Mouse (Mus musculus): ENCODE measurements around the gene Prkaca. TPM values are rescaled to one million over a fixed set of nuclear protein-coding genes. Genes with fewer than 3 reads are reported as not detected.

The Prkaca gene
- total RNA-seq, 2 experiments from 2014 or later, result 279 to 302 TPM

DNA sequence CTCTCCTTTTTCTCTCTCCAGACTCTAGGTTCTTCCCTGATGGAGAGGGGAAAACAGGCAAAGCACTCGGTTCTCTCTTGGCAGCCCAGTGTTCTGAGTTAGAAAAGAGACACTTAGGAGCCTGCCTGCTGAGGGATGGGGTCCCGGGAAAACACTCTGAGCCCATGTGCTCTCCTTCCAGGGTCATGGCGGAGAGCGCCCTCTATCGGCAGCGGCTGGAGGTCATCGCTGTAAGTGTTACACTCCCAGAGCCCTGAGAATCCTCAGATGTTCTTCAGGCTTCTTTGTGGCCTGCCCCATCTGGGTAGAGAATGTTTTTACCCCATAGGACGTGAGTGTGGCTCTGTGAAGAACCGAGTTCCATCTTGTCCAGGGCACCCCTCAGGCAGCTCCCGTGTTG lies 51.4 kb downstream of the Prkaca start:
- peak in 1 of 2 experiments; percentile 64 for DNase-seq (ENCODE audit: low spot score in 2 of 2)

DNA sequence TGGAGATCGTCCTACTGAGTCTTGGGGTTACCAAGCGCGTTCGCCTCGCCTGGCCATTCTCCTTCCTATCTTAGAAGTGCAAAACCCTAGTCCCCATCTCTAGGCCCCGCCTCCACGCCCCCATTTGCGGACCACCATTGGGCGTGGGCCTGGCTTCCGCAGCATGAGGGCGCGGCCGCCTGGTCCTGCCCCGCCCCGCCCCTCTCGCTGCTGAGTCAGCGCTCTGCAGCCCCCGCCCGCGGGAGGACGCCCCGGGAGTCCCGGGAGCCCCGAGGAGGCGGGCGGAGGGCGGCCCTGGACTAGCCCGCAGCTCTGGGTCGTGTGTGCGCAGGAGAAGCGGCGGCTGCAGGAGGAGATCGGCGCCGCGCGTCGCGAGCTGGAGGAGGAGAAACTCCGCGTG lies 53.1 kb downstream of the Prkaca start:
- DNase-seq (ENCODE audit: low spot score in 2 of 2), result peak in 1 of 2 experiments; percentile 59

DNA sequence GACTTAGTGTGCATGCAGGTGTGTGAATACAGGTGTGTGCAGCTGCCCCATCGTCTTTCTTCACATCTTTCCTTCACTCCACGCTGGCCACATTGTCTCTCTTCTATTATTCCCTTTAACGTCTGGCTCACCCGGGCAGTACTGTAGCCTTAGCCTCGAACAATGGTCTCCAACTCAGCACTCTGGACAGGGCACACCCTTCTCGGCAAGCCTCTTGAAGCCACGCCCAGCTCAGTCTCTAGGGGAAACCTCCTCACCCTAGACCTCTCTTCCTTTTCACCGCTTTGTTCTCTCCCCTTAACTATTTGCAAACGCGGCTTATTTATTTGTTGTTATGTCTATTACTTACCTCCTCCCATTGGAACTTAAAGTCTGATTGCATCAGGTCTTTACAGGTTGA lies 54.7 kb downstream of the Prkaca start:
- DNase-seq (ENCODE audit: low spot score in 2 of 2), result no peak

DNA sequence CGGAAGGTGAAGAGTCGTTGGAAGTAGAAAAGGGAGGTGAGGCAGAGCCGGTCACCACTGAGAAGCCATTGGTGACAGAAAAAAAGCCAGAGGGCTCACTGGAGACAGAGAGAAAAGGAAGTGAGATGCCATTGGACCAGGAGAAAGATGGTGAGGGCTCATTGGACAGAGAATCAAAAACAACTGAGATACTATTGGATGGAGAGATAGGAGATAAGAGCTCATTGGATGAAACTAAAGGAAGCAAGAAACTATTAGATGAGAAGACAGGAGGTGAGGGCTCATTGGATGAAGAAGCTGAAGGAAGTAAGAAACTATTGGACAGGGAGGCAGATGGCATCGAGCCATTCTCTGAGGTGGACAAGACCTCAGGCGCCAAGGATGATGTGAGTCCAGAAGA lies 56.5 kb downstream of the Prkaca start:
- DNase-seq (ENCODE audit: low spot score in 2 of 2), result no peak

DNA sequence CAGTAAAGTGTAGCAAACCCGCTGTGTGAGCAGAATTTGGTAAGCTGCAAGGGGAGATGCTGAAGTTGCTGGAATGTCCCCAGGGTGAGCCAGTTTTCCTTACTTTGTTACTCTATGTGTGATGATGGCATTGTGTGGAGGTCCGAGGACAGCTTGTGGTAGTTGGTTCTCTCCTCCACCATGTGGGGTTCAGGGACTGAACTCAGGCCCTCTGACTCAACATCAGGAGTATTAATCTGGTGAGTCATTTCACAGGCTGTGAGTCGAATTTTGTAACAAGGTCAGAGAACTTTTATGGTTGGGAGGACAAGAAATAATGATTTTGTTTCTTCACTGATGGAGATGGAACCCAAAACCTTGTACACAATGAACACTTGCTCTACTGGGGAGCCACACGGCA lies 60.0 kb downstream of the Prkaca start:
- DNase-seq (ENCODE audit: low spot score in 2 of 2), result no peak

DNA sequence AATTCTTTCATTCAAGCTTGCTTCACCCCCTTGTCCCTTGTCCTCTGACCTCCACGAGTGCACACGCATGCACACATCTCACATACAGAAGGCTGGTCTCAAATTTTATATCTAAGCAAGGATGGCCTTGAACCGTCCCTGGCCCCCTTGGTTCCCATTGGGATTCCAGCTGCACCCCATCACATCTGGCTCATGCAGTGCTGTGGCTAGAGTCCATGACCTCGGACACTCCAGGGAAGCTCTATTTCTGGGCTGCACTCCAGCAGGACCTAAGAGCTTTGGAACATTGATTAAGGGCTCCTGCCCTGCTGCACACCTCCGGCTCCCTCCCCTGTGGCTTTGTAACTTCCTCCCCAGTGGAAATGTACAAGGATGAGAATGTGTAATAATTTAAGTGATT lies 65.2 kb downstream of the Prkaca start:
- no peak for DNase-seq (ENCODE audit: low spot score in 2 of 2)

DNA sequence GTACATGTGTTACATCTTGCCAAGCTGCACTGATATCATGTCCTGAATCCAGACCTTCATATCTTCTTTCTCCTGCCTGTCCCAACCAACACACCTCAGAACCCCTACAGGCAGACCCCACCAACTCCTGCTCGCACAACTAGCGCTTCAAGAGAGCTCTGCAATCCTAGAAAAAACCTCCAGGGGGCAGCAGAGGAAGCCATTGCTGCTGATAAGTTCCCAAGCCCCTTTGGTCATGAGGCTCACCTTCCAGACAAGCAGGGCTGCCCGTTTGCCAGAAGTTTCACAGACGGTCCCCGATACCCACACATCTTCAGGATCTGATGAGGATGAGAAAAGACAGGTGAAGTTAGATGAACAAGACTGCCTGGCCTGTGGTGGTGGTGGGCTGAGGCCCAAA lies 66.3 kb downstream of the Prkaca start:
- DNase-seq (ENCODE audit: low spot score in 2 of 2), result peak; percentile 65 to 67

DNA sequence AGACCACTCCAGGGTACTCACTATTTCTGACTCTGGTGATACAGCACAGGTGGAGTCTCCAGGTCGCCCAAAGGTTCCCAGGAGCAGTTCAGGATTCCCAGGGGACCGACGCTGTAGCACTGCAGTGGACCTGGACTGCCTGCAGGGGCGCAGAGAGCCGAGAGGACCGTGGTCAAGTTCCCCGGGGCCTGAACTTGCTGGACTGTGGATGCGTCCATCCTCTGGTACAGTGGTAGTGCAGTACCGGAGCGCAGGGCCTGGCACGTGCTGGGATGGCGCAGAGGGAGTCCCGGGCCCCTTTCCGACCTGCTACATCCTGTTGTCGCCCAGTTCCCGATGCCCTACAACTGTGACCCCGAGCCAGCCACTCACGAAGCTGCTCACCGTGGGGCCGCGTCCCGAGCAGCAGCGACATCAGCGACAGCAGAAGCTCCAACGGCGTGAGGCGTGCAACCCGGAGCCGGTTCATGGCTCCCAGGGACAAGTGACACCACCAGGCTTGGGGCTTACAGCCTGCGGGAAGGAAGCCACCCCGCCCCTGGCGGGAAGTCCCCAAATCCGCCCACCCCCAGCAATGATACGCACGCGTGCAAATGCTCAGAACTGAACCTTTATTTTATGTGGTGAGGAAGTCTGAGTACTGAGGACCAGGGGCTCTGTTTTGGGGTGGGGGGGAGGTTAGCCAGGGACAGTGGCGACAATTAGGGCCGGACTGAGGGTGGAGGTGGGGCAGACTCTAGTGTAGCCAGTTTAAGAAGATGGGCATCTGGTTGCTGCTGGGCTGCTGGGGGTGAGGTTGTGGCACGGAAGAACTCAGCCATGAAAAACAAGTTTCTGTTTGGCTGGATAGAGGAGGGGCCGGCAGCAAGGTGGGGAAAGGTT lies 69.5 kb downstream of the Prkaca start, which contains the start of gene Il27ra:
Gene Il27ra, minus strand, starts transcription at position 524 of the 882 bp plus-strand sequence.
- peak; percentile 52 to 67 for DNase-seq (ENCODE audit: low spot score in 2 of 2)

DNA sequence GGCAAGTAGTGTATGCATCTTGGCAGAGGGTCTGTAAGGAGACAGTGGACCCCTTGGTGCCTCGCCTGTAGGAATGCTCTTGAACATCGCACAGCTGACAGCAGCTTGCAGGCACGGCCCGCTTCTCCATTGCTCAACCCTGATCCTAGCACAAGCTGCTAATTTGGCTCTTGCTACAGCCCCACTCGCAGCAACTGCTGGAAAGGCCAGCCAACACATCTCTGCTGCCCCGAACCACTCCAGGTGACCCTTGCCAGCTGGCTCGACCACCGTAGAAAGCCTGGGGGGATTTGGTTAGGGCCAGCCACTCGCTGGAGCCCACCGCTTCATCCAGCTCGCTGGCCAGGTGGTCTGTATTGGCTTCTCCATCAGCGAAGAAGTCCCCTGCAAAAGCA lies 70.2 kb downstream of the Prkaca start:
- no peak for DNase-seq (ENCODE audit: low spot score in 2 of 2)

DNA sequence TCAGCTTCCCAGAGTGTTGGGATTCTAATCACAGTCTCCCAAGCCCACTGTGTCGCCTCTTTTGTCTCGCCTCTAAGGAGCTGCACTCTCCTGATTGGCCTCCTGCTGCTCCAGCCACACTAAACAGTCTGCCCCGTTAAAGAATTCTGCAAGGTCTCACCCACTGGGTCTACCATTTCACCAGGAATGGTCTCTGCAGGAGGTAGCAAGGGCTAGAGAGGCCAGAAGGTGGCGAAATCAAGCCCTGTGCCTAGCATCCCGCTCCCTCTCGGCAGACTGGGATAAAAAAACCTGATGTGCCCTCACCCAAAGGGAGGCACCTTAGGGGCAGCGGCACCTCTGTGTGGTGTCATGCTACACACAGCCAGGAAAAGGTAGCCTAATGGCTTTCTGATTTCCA lies 71.3 kb downstream of the Prkaca start:
- no peak for DNase-seq (ENCODE audit: low spot score in 2 of 2)

DNA sequence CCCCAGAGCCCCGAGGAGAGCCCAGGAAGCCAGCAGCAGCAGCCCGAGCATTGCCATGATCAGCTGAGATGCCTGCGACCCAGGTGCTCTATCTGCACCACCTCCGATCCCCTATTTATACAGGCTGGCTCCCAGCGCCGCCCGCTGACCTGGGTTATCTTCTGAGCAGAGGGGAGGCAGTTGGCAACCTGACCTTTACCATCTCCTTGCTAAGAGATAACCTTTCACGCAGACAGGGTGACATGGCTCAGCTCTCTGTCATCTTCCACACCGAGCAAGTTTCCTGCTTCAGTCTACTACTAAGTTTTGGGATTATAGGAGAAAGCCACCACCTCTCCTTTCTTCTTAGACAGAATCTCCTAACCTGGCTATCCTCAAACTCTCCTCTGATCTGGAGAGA lies 72.1 kb downstream of the Prkaca start, which contains the start of gene Rln3:
Gene Rln3, minus strand, starts transcription at position 101 of the 400 bp plus-strand sequence.
- DNase-seq (ENCODE audit: low spot score in 2 of 2), result no peak

Small RNA genes lying within 50 kb of the gene (microRNA-seq; reads per million reads assigned to microRNA genes)
- gene Gm44330 (ENCODE audit: borderline number of aligned reads in 2 of 2), result 0 reads per million in 2 experiments
- 0 reads per million in 2 experiments for gene Gm44450 (ENCODE audit: borderline number of aligned reads in 2 of 2)
- 0.95 to 1.2 reads per million in 2 experiments for gene Mir1199 (ENCODE audit: borderline number of aligned reads in 2 of 2)
- 4.3 to 13.5 reads per million in 2 experiments for gene Mir8111 (ENCODE audit: borderline number of aligned reads in 2 of 2)

Other genes starting within 250 kb of the Prkaca start
- 10 to 100 TPM; 23.4 to 35.3 TPM for gene Adgre5, start 231.7 kb upstream of the Prkaca start, total RNA-seq (2021)
- 10 to 100 TPM; 39.6 to 76.0 TPM for gene Adgrl1, start 72.9 kb upstream of the Prkaca start, total RNA-seq (2021)
- gene Gm10644, start 17.8 kb upstream of the Prkaca start, total RNA-seq (2021), result 1 to 10 TPM; 1.2 to 1.7 TPM
- gene Asf1b, start 17.5 kb upstream of the Prkaca start, total RNA-seq (2021), result 1 to 10 TPM; 1.7 to 2.8 TPM
- 10 to 100 TPM; 28.2 to 30.3 TPM for gene Samd1, start 24.7 kb downstream of the Prkaca start, total RNA-seq (2021)
- gene 1700067K01Rik, start 28.5 kb downstream of the Prkaca start, total RNA-seq (2021), result under 1 TPM; 0.54 to 0.96 TPM
- gene 2210011C24Rik, start 39.2 kb downstream of the Prkaca start, total RNA-seq (2021), result not detected
- under 1 TPM; 0.33 to 0.38 TPM for gene Palm3, start 48.5 kb downstream of the Prkaca start, total RNA-seq (2021)
- gene Il27ra, start 69.6 kb downstream of the Prkaca start, total RNA-seq (2021), result 1 to 10 TPM; 1.7 to 1.9 TPM
- not detected for gene Rln3, start 72.0 kb downstream of the Prkaca start, total RNA-seq (2021)
- 1 to 10 TPM; 2.5 to 2.6 TPM for gene Gm10643, start 92.1 kb downstream of the Prkaca start, total RNA-seq (2021)
- 10 to 100 TPM; 17.1 to 20.3 TPM for gene Rfx1, start 93.8 kb downstream of the Prkaca start, total RNA-seq (2021)
- 10 to 100 TPM; 13.2 to 16.1 TPM for gene Dcaf15, start 131.8 kb downstream of the Prkaca start, total RNA-seq (2021)
- gene Podnl1, start 153.0 kb downstream of the Prkaca start, total RNA-seq (2021), result under 1 TPM; 0.33 to 0.35 TPM
- gene Cc2d1a, start 174.9 kb downstream of the Prkaca start, total RNA-seq (2021), result 10 to 100 TPM; 26.5 to 30.5 TPM
- under 1 TPM in 1 of 2 experiments, not detected in 1; 0.38 TPM for gene 4930432K21Rik, start 175.0 kb downstream of the Prkaca start, total RNA-seq (2021)
- under 1 TPM in 1 of 2 experiments, not detected in 1; 0.61 TPM for gene Nanos3, start 212.2 kb downstream of the Prkaca start, total RNA-seq (2021)

All from adrenal gland, adult 18-20 months (tissue).